Mouse (Mus musculus): ENCODE results near the gene Dok1. TPM values are rescaled to one million over a fixed set of nuclear protein-coding genes. Genes with fewer than 3 reads are reported as not detected.
A peak's percentile ranks its signal among the peaks of the same experiment; 100 is the strongest.

Gene Dok1
- total RNA-seq, 4 experiments from 2014 or later: 3.3 to 7.4 (median 5.0) TPM

- DNase-seq (ENCODE audit: low spot score in 2 of 2): no peak
Observed at GRCm38 (mm10) chr6:83049367-83049766, 16.1 kb upstream of the Dok1 start.

GRCm38 (mm10) chr6:83044742-83045141, 11.5 kb upstream of the Dok1 start:
- DNase-seq (ENCODE audit: low spot score in 2 of 2): no peak

GRCm38 (mm10) chr6:83043993-83044392, 10.7 kb upstream of the Dok1 start:
- no peak for DNase-seq (ENCODE audit: low spot score in 2 of 2)

- DNase-seq (ENCODE audit: low spot score in 2 of 2): no peak
Observed at GRCm38 (mm10) chr6:83043561-83043960, 10.3 kb upstream of the Dok1 start.

- no peak for DNase-seq (ENCODE audit: low spot score in 2 of 2)
Observed at GRCm38 (mm10) chr6:83040601-83041000, 7.3 kb upstream of the Dok1 start.

GRCm38 (mm10) chr6:83038496-83039012, 5.3 kb upstream of the Dok1 start:
- DNase-seq (ENCODE audit: low spot score in 2 of 2): peak; percentile 79 to 90

- no peak for DNase-seq (ENCODE audit: low spot score in 2 of 2)
Observed at GRCm38 (mm10) chr6:83037188-83037587, 3.9 kb upstream of the Dok1 start.

- no peak for DNase-seq (ENCODE audit: low spot score in 2 of 2)
Observed at GRCm38 (mm10) chr6:83034463-83035055, 1.3 kb upstream of the Dok1 start.

- DNase-seq (ENCODE audit: low spot score in 2 of 2): no peak
Observed at GRCm38 (mm10) chr6:83032769-83033191, 491 bp downstream of the Dok1 start.

- DNase-seq (ENCODE audit: low spot score in 2 of 2): no peak
Observed at GRCm38 (mm10) chr6:83031921-83032590, 1.2 kb downstream of the Dok1 start.

- DNase-seq (ENCODE audit: low spot score in 2 of 2): no peak
Observed at GRCm38 (mm10) chr6:83031111-83031510, 2.2 kb downstream of the Dok1 start.

GRCm38 (mm10) chr6:83029777-83030176, 3.5 kb downstream of the Dok1 start:
- no peak for DNase-seq (ENCODE audit: low spot score in 2 of 2)

GRCm38 (mm10) chr6:83027706-83028105, 5.6 kb downstream of the Dok1 start:
- no peak for DNase-seq (ENCODE audit: low spot score in 2 of 2)

GRCm38 (mm10) chr6:83027293-83027692, 6.0 kb downstream of the Dok1 start:
- no peak for DNase-seq (ENCODE audit: low spot score in 2 of 2)

GRCm38 (mm10) chr6:83025221-83025620, 8.1 kb downstream of the Dok1 start:
- no peak for DNase-seq (ENCODE audit: low spot score in 2 of 2)

- no peak for DNase-seq (ENCODE audit: low spot score in 2 of 2)
Observed at GRCm38 (mm10) chr6:83024421-83024820, 8.8 kb downstream of the Dok1 start.

- no peak for DNase-seq (ENCODE audit: low spot score in 2 of 2)
Observed at GRCm38 (mm10) chr6:83023786-83024185, 9.5 kb downstream of the Dok1 start.

- no peak for DNase-seq (ENCODE audit: low spot score in 2 of 2)
Observed at GRCm38 (mm10) chr6:83023008-83023407, 10.3 kb downstream of the Dok1 start.

- DNase-seq (ENCODE audit: low spot score in 2 of 2): no peak
Observed at GRCm38 (mm10) chr6:83020836-83021593, 12.3 kb downstream of the Dok1 start.

- no peak for DNase-seq (ENCODE audit: low spot score in 2 of 2)
Observed at GRCm38 (mm10) chr6:83020121-83020520, 13.2 kb downstream of the Dok1 start.

- no peak for DNase-seq (ENCODE audit: low spot score in 2 of 2)
Observed at GRCm38 (mm10) chr6:83019044-83019443, 14.2 kb downstream of the Dok1 start.

- no peak for DNase-seq (ENCODE audit: low spot score in 2 of 2)
Observed at GRCm38 (mm10) chr6:83017190-83017589, 16.1 kb downstream of the Dok1 start.

Measured in layer of hippocampus, adult 8-10 months (tissue).